Mouse (Mus musculus): ENCODE data around the gene Lmbr1l.

- TF ChIP-seq CTCF (IDR thresholded peaks at IDR 0.05; ENCODE audit: low read depth) (no peak), EP300 (IDR thresholded peaks at IDR 0.05; ENCODE audit: low read depth) (no peak)
Measured at GRCm38 (mm10) chr15:98948382-98948781, 30.4 kb upstream of the Lmbr1l start.
